Mouse (Mus musculus) layer of hippocampus, postnatal 14 days (tissue): ENCODE results near the gene Tsen15. TPM values are rescaled to one million over a fixed set of nuclear protein-coding genes. Genes with fewer than 3 reads are reported as not detected.
A peak's percentile ranks its signal among the peaks of the same experiment; 100 is the strongest.
"Not testable (repeated sequence)": the region's sequence is repeated elsewhere in the genome, so short reads cannot be mapped to it uniquely, and the experiment has no call there.

Experiments
- DNase-seq, 2 experiments: peaks; one replicate each; pipeline ENCODE4 v3.0.0; 2021 to 2022; ENCODE audit warnings: low spot score in 2 of 2, mixed read lengths in 1 of 2
- total RNA-seq, 2 experiments: library from RNA; stranded (reverse); gene quantifications; 2 replicates each; pipeline ENCODE4 v1.2.3; 2021

The Tsen15 gene
- total RNA-seq, 2 experiments from 2014 or later: 24.1 to 27.6 TPM

DNA sequence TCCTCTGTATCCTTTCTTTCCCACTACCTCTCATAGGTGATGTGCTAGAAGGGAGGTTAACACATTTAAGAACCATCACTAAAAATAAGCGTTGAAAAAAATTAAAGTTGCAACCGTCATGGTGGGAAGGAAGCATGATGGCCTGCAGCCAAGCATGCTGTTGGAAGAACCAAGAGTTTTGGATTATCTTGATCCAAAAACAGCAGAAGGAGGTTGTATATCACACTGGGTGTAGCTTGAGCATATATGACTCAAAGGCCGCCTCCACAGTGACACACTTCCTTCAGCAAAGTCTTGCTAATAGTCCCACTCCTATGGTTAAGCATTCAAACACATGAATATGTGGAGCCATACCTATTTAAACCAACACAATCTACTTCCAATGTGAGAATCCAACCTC is 7.6 kb upstream of the Tsen15 start:
- DNase-seq: no peak

DNA sequence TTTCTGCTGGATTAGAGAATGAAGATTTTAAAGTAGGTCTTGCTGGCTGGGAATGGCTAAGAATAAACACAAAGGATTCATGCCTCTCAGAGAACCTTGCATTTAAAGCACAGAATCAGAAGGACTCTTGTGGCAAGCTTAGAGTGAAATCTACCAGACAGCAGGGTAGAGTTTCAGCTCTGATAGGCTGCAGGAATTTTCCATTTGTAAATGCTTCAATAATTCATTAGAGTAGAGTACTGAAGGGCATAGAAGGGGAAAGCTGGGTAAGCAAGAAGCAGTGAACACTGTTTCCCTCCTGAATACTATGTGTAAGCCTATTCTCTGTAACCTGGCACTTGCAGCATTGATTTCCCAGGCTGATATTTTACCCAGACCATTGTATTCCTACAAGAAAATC is 2.8 kb upstream of the Tsen15 start:
- DNase-seq: no peak

DNA sequence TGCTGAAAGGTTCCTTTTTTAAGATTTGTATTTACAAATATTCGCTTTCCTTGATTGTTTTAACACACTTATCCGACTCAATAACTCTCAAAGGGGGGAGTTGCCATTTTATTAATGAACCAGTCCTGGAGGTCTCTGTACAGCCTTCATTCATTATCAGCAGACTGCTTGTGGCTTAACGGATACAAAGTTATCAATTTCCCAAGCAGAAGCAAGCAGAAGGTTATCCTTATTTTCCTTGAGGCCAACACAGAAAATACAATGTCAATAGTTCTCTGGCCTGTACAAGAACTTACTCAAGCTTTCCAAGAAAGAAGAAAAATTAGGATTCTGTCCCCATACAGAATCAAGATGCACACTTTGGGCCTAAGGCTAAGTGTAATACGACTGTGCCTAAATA is 795 bp downstream of the Tsen15 start:
- DNase-seq: not testable (repeated sequence)

DNA sequence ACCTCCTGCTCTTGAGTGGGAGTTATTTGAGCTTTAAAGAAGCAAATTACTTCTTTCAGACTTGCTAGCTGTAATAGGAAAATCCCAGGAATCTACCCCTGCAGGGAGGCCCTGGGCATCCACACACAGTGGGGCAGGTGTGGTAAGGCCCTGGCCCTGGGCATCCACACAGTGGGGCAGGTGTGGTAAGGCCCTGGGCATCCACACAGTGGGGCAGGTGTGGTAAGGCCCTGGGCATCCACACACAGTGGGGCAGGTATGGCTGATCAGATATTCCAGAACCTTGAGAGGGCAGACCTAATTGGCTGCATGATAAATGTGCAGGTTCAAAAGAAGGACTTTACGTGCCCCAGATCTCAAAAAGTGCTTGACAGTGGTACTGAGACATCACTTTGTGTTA is 1.9 kb downstream of the Tsen15 start:
- DNase-seq: no peak

DNA sequence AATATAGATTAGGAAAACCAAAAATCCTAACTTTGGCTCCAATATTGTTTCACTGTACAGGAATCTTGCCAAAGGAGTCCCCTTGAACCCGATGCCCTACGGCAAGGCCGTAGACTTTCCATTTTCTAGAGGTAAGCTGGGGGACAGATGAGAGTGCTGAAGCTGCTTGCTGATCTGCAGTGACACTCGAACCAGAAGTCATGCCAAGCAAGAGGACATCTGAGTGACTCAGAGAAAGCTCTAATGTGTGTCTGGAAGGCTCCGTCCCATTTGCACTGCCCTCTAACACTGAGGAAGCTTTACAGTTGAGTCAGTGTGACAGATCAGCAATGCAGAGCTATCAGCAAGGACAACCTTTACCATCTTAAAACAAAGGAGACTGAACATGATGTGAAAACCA is 8.2 kb downstream of the Tsen15 start:
- DNase-seq: no peak

DNA sequence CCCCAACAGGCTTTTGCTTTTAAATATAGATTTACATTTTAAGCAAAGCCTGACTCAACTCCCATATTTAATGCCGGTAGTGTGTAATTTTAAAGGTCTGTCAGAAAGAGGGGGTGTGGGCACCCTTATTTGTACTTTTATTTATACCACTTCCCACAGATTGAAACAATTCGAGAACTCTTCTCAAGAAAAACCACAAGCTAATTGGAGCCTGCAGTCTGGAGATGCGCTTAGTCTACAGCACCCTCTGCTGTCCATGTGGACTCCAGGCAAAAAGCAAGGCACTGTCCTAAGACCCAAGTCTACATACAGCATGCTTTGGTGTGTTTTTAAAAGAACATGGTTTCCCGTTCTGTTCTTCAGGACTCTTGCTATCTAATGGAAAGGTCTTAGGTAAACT is 17.3 kb downstream of the Tsen15 start:
- DNase-seq: peak; percentile 56 to 82

DNA sequence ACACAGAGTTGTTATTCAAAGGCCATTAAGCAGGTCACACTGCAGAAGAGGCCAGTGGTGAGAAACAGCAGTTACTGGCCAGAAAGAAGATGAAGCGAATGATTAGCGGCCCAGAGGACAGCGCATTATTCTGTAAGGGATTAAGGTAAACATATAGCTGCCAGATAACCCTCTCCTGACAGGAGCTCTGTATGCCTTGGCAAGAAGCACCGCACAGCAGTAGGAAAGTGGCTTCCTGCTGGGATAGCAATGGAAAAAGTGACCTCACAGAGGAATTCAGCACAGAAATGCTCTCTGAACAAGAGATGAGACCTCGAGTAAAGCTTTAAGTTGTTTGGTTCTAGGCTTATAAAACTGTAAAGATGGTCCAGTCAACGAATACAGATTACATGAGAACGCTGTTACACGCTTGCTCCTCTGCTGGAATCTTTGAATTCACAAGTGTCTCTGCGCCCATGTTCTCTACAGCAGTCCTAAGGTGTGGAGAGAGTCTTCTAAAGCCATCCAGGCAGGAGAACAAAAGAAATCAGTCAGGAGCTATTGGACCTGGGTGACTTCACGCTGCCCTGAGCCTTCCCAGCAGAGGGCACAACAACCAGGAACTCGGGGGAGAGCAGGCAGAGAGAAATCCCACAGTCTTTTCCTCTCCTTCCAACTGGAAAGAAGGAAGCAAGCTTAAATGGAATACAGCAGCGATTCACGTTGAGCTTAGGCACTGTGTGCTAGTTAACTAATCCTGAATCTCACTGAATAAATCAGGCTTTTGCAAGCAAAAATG is 18.0 kb downstream of the Tsen15 start:
- DNase-seq: no peak

DNA sequence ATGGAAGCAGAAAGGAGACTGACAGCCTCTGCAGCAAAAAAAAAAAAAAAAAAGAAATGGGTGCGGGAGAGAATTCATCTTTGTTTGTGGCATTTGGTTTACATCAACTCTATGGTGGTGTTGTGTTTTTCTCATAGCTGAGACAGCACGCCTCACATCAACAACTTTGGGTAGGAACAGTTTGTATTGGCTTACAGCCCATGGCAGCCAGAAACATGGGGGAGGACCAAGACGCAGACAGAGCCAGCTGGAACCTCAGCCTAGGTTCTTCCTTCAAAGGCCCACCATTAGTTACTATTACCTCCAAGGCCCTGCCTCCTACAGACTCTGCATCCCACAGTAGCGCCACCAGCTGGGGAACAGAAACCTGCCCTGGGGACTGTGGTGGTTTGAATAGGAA is 29.8 kb downstream of the Tsen15 start:
- no peak for DNase-seq

DNA sequence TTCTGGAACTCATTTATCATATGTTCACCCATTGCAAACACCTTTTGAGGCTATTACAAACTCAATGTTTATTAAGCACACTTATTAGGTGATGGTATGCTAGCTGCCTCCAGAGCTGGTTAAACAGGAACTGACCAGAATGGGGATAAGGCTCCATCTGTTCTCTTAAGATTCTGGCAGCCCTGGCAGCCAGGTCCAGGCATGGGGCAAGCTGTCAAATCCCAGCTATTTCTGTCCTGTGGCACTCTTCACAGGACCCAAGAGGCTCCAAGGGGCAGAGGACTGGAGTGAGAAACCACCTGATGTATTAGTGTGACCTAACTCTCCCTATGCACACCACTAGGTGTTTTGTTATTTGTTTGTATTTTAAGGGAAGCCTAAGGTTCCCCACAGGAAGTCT is 38.5 kb downstream of the Tsen15 start:
- no peak for DNase-seq

DNA sequence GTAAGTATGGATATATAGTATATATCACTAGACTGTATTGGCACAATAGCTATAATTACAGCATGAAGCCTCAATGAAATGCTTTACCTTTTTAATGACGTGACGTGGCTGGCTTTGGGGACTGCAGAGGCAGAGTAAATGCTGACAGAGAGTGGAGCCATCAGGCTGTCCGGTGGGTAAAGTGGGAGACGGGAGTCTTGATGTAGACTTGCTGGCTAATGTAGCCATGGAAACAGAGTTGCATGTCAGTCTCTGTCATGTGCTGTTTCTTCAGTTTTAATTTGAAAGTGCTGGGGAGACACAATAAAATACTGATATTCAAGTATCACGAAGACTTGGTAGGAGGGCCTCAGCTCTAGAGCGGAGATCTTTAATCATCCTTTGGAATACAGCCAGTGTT is 62.5 kb downstream of the Tsen15 start:
- no peak for DNase-seq

Other genes with a start within 250 kb of the Tsen15 start
- gene Colgalt2, start 13.1 kb upstream of the Tsen15 start, total RNA-seq: 1 to 10 TPM; 5.7 to 6.8 TPM